Mouse (Mus musculus): Measurements from ENCODE around the gene Elovl6. TPM values are rescaled to one million over a fixed set of nuclear protein-coding genes. Genes with fewer than 3 reads are reported as not detected.

The Elovl6 gene
- polyA plus RNA-seq, 1 experiment from 2014 or later: 28.3 TPM

DNA sequence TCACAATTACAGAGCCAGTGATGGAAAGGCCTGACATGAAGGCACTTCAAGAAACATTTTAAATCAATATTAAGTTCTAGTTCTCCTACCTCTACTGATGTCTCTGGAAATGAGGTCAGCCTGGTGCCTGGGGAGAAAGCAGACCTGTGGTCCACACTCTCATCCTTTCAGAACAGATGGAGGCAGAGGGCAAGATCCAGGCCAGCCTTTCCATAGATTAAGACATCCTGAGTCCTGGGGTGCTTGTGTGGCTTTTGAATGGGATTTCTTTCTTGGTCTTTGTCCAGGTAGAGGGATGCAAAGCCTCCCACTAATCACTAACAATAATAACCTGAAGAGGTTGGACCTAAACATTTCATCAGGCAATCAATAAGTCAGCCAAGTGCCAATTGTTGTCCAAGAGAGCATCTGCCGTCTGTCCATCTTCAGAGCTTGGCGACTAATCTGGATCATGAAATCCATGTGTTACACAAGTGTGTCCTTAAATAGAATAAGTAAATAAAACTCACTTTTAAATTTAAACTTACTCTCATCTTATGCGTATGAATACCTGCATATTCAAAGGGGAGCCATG, 16.2 kb upstream of the Elovl6 start:
- WGBS: 91% methylated on average over 3 of the region's 3 CpGs

DNA sequence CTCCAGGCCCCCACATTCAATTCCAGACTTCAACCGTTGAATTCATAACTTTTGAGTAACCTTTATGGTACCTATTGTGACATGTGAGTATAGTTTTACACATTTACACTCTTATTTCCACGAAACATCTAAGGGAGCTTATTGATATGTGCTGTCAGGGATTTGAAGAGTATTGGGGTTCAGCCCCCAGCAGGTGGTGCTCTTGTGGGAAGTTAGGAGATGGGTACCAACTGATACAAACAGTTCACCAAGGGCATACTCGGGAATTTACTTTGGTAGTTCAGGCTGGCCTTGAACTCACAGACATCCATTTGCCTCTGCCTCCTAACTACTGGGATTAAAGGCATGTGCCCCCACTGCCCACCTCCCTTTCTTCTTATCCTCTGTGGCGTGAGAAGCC, 11.7 kb upstream of the Elovl6 start:
- Histone ChIP-seq H3K4me1 (replicated peaks; ENCODE audit: control insufficient read depth, insufficient read depth, low read length) (no peaks in the 10 kb centered on the region), H3K27me3 (replicated peaks; ENCODE audit: control insufficient read depth, insufficient read depth, low read length) (no peaks in the 10 kb centered on the region), H3K36me3 (ENCODE audit: control insufficient read depth, insufficient read depth, low read length) (no peaks in the 10 kb centered on the region), H3K4me2 (no peak overlapping the region), H3K27ac (ENCODE audit: low read depth, low read length) (no peak overlapping the region), H3K9ac (ENCODE audit: low read depth, low read length) (no peak overlapping the region), H3K4me3 (ENCODE audit: low read depth, low read length) (no peak overlapping the region), H3K9me3 (ENCODE audit: control insufficient read depth, low read length) (no peaks in the 10 kb centered on the region)
- ATAC-seq (replicated peaks; ENCODE audit: low FRiP score): no peak
- 69% methylated on average over 4 of the region's 4 CpGs for WGBS
- DNase-seq (ENCODE audit: low spot score): no peak

More for the DNA sequence above, 16.2 kb upstream of the Elovl6 start:
- no peak overlapping the region for H3K4me3 ChIP-seq (ENCODE audit: low read depth, low read length)
- H3K4me1 ChIP-seq (replicated peaks; ENCODE audit: control insufficient read depth, insufficient read depth, low read length): no peaks in the 10 kb centered on the region
- no peak overlapping the region for H3K9ac ChIP-seq (ENCODE audit: low read depth, low read length)
- no peak overlapping the region for H3K4me2 ChIP-seq
- no peak for ATAC-seq (replicated peaks; ENCODE audit: low FRiP score)
- no peaks in the 10 kb centered on the region for H3K27me3 ChIP-seq (replicated peaks; ENCODE audit: control insufficient read depth, insufficient read depth, low read length)
- H3K9me3 ChIP-seq (ENCODE audit: control insufficient read depth, low read length): no peaks in the 10 kb centered on the region
- no peak for DNase-seq (ENCODE audit: low spot score)
- no peaks in the 10 kb centered on the region for H3K36me3 ChIP-seq (ENCODE audit: control insufficient read depth, insufficient read depth, low read length)
- no peak overlapping the region for H3K27ac ChIP-seq (ENCODE audit: low read depth, low read length)

DNA sequence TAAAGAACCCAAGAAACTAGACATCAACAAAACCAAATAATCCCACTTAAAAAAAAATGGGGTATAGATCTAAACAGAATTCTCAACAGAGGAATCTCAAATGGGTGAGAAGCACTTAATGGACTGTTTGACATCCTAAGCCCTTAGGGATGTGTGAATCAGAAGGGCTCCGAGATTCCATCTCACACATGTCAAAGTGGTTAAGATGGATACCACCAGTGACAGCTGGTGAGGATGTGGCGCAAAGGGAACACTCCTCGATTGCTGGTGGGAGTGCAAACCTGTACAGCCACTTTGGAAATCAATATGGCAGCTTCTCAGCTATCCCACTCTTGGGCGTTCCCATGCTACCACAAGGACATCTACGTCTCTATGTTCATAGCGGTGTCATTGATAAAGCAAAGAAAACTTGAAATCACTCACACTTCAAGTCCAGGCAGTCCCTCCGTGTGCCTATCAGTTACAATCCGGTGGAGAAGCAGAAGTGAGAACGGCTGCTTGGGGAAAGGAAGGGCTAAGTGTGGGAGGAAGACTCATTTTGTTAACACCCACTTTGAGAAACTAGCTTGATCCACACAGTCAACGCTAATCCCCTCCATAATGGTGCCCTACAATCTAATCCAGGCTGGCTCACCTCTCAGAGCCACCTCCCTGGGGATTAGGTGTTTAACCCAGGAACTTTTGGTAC, 8.6 kb upstream of the Elovl6 start:
- no peak overlapping the region for H3K27ac ChIP-seq (ENCODE audit: low read depth, low read length)
- 72% methylated on average over 10 of the region's 10 CpGs for WGBS
- ATAC-seq (replicated peaks; ENCODE audit: low FRiP score): no peak

DNA sequence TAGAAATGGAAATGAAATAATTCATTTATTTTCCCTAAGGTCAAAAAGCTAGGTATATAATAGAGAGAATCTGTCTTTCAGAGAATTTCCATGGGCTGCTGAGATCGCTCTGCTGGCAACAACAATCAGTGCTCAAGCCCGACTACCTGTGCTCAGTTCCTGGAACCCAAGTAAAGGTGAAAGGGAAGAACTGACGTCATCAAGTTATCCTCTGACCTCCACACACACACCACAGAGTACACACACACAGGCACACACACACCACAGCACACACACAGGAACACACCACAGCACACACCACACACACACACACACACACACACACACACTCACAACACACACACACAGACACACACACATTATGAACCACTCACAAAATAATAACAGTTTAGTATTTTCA, 5.1 kb upstream of the Elovl6 start:
- Histone ChIP-seq H3K4me2 (no peak overlapping the region), H3K27ac (ENCODE audit: low read depth, low read length) (no peak overlapping the region), H3K4me3 (ENCODE audit: low read depth, low read length) (no peak overlapping the region), H3K36me3 (ENCODE audit: control insufficient read depth, insufficient read depth, low read length) (no peaks in the 10 kb centered on the region), H3K9ac (ENCODE audit: low read depth, low read length) (no peak overlapping the region), H3K4me1 (replicated peaks; ENCODE audit: control insufficient read depth, insufficient read depth, low read length) (peaks cover 5% of the 10 kb centered on the region; the same call in 1 of the 2 replicates), H3K9me3 (ENCODE audit: control insufficient read depth, low read length) (no peaks in the 10 kb centered on the region), H3K27me3 (replicated peaks; ENCODE audit: control insufficient read depth, insufficient read depth, low read length) (no peaks in the 10 kb centered on the region)
- DNase-seq (ENCODE audit: low spot score) (no peak), ATAC-seq (replicated peaks; ENCODE audit: low FRiP score) (no peak)
- 74% methylated on average over 3 of the region's 3 CpGs for WGBS

More for the DNA sequence above, 8.6 kb upstream of the Elovl6 start:
- Histone ChIP-seq H3K9me3 (ENCODE audit: control insufficient read depth, low read length) (no peaks in the 10 kb centered on the region), H3K36me3 (ENCODE audit: control insufficient read depth, insufficient read depth, low read length) (no peaks in the 10 kb centered on the region), H3K4me1 (replicated peaks; ENCODE audit: control insufficient read depth, insufficient read depth, low read length) (no peaks in the 10 kb centered on the region), H3K9ac (ENCODE audit: low read depth, low read length) (no peak overlapping the region), H3K4me2 (no peak overlapping the region), H3K4me3 (ENCODE audit: low read depth, low read length) (no peak overlapping the region), H3K27me3 (replicated peaks; ENCODE audit: control insufficient read depth, insufficient read depth, low read length) (no peaks in the 10 kb centered on the region)
- DNase-seq (ENCODE audit: low spot score): no peak

DNA sequence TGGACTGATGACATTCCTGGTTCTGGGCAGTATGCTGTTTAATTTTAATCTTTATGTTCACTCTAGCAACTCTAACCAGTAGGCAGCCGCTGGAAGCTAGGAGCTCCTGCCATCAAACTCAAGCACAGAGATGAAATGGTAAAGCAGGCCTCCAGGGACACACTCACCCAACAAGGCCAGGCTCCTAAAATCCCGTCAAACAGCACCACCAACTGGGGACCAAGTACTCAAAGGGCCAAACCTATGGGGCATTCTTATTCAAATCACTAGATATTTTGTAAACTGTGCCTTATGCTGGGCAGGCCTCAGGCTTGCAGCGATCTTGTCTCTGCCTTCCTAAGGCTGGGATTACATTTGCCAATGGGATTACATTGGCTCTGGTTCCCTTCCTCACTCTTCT, 2.8 kb upstream of the Elovl6 start:
- H3K4me1 ChIP-seq (replicated peaks; ENCODE audit: control insufficient read depth, insufficient read depth, low read length): peaks cover 5% of the 10 kb centered on the region; the same call in 1 of the 2 replicates

DNA sequence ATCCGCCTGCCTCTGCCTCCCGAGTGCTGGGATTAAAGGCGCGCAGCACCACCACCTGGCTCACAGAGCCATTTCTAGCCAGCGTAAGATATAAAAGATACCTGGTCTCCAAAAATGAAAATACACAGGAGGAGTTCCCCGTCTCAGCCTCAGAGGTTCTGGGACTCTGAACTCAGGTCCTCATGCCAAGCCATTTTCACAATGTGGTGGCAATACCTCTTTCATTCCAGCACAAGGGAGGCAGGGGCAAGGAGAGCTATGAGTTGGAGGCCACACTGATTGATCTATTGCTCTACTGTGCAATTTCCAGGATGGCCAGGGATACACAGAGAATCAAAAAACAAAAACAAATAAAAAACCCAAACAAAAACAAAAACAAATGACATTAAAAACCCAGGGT, 1.7 kb upstream of the Elovl6 start:
- Histone ChIP-seq H3K27ac (ENCODE audit: low read depth, low read length) (no peak overlapping the region), H3K27me3 (replicated peaks; ENCODE audit: control insufficient read depth, insufficient read depth, low read length) (no peaks in the 10 kb centered on the region), H3K4me2 (no peak overlapping the region), H3K36me3 (ENCODE audit: control insufficient read depth, insufficient read depth, low read length) (no peaks in the 10 kb centered on the region), H3K4me3 (ENCODE audit: low read depth, low read length) (no peak overlapping the region), H3K9me3 (ENCODE audit: control insufficient read depth, low read length) (no peaks in the 10 kb centered on the region), H3K9ac (ENCODE audit: low read depth, low read length) (no peak overlapping the region), H3K4me1 (replicated peaks; ENCODE audit: control insufficient read depth, insufficient read depth, low read length) (peaks cover 13% of the 10 kb centered on the region)
- WGBS: 95% methylated on average over 6 of the region's 6 CpGs
- ATAC-seq (replicated peaks; ENCODE audit: low FRiP score): no peak
- DNase-seq (ENCODE audit: low spot score): no peak

More for the DNA sequence above, 2.8 kb upstream of the Elovl6 start:
- H3K4me3 ChIP-seq (ENCODE audit: low read depth, low read length): no peak overlapping the region
- H3K9ac ChIP-seq (ENCODE audit: low read depth, low read length): no peak overlapping the region
- DNase-seq (ENCODE audit: low spot score) (no peak), ATAC-seq (replicated peaks; ENCODE audit: low FRiP score) (no peak)
- no peak overlapping the region for H3K4me2 ChIP-seq
- 63% methylated on average over 3 of the region's 3 CpGs for WGBS
- no peak overlapping the region for H3K27ac ChIP-seq (ENCODE audit: low read depth, low read length)
- no peaks in the 10 kb centered on the region for H3K27me3 ChIP-seq (replicated peaks; ENCODE audit: control insufficient read depth, insufficient read depth, low read length)
- no peaks in the 10 kb centered on the region for H3K9me3 ChIP-seq (ENCODE audit: control insufficient read depth, low read length)
- no peaks in the 10 kb centered on the region for H3K36me3 ChIP-seq (ENCODE audit: control insufficient read depth, insufficient read depth, low read length)

DNA sequence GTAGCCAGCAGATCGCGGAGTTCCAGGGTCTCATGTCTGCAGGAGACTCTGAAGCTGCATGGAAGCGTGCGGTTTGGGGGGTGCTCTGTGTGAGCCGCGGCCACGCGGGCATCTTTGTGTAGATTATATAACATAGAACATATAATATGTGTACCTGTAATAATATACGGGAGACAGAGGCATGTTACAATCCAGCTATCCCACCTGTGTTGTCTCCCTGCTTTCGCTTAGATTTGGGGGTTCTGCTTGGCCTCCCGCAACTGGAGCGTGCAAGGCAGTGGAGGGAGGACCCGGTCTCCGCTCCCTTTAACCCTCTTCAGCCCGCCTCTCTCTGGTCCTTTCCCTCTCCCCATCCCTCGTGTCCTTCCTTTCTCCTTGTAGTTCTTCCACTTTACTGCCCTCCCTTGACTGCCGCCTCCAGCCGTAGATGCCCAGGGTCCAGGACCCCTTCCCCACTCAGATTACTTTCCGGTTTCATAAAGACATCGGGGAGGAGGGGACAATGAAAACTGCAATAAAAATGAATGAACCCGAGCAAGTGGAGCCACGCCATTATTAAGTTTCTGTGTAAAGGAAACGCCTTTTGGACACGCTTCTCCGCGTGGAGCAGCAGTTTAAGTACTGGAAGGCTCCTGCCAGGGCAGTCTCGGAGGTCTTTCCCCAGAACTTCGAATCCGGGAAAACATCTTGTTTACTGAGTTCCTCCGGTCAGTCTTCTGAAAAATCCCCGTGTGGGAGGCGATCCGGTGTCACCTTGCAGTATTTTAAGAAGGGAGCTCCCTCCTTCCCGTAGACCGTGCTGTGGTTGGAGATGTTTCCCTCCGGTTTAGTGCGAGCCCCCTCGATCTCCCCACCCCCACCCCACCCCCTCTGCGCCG, 949 bp downstream of the Elovl6 start:
- H3K27ac ChIP-seq (ENCODE audit: low read depth, low read length): peak overlapping the region; percentile 94
- ATAC-seq (replicated peaks; ENCODE audit: low FRiP score): peak; percentile 11; the same call in 1 of the 2 replicates
- peak overlapping the region; percentile 98 for H3K9ac ChIP-seq (ENCODE audit: low read depth, low read length)
- H3K9me3 ChIP-seq (ENCODE audit: control insufficient read depth, low read length): no peaks in the 10 kb centered on the region
- no peaks in the 10 kb centered on the region for H3K27me3 ChIP-seq (replicated peaks; ENCODE audit: control insufficient read depth, insufficient read depth, low read length)
- peaks cover 22% of the 10 kb centered on the region for H3K4me1 ChIP-seq (replicated peaks; ENCODE audit: control insufficient read depth, insufficient read depth, low read length)
- peak; percentile 65 for DNase-seq (ENCODE audit: low spot score)
- H3K4me3 ChIP-seq (ENCODE audit: low read depth, low read length): peak overlapping the region; percentile 84
- under 1% methylated on average over 38 of the region's 40 CpGs for WGBS
- H3K4me2 ChIP-seq: peak overlapping the region; percentile 85
- no peaks in the 10 kb centered on the region; the same call in 1 of the 2 replicates for H3K36me3 ChIP-seq (ENCODE audit: control insufficient read depth, insufficient read depth, low read length)

DNA sequence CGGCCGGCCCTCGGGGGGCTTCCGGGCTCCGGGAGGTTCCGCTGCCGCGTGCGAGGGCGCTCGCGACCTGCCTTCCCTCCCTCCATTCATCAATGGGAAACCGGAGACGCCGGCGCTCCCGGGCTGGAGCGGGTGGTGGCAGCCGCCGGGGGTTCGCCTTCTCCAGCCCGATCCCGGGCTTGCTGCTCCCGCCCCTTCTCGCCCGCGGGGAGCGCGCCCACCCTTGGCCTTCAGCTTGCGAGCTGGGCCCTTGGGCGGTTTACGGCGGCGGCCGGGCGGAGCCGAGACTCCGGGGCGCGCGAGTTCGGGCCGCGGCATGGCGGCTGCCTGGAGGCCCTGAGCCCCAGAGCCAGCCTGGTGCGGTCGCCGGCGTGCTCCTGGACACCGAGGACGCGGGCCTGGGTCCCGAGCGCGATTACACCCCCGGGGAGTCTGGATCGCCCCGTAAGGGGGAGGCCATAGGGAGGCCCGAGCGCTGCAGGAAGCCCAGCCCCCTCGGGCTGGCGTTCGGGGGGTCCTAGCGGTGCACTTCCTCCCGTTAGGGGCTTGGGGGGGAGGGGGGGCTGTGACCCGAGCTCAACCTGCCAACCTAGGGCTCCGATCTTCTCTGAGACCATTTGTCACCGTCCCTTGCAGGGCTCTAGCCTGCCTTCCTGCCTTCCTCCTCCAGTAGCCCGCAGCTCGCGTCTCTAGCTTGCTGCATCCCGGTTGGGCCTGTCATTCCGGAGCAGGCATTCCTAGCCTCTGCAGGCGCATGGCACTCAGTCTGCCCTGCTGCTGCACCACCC, 1.8 kb downstream of the Elovl6 start:
- Histone ChIP-seq H3K9ac (ENCODE audit: low read depth, low read length) (peak overlapping the region; percentile 98), H3K4me2 (peak overlapping the region; percentile 85), H3K4me3 (ENCODE audit: low read depth, low read length) (peak overlapping the region; percentile 84), H3K27ac (ENCODE audit: low read depth, low read length) (peak overlapping the region; percentile 94), H3K27me3 (replicated peaks; ENCODE audit: control insufficient read depth, insufficient read depth, low read length) (no peaks in the 10 kb centered on the region), H3K36me3 (ENCODE audit: control insufficient read depth, insufficient read depth, low read length) (no peaks in the 10 kb centered on the region; the same call in 1 of the 2 replicates), H3K9me3 (ENCODE audit: control insufficient read depth, low read length) (no peaks in the 10 kb centered on the region), H3K4me1 (replicated peaks; ENCODE audit: control insufficient read depth, insufficient read depth, low read length) (peaks cover 22% of the 10 kb centered on the region)
- DNase-seq (ENCODE audit: low spot score): peak; percentile 82
- peak; percentile 56 for ATAC-seq (replicated peaks; ENCODE audit: low FRiP score)
- under 1% methylated on average over 58 of the region's 74 CpGs for WGBS
